Mouse (Mus musculus) heart, adult 2 months (tissue): Measurements from ENCODE around the gene Cysrt1. TPM values are rescaled to one million over a fixed set of nuclear protein-coding genes. Genes with fewer than 3 reads are reported as not detected.

Experiments used
- DNase-seq, 2 experiments: peaks; one replicate each; pipeline ENCODE4 v3.0.0; 2021
- H3K27ac ChIP-seq: fragments of 200-600 bp; 2 replicates; pipeline ENCODE4 v1.8.1; 2022
- H3K27me3 ChIP-seq: fragments of 200-500 bp; 2 replicates; pipeline ENCODE4 v1.6.1; 2012; ENCODE audit warnings: mild to moderate bottlenecking, low read length, inconsistent platforms, mixed read lengths; ENCODE audit not compliant: control insufficient read depth, insufficient read depth
- H3K36me3 ChIP-seq: fragments of 200-500 bp; 2 replicates; pipeline ENCODE4 v1.6.1; 2012; ENCODE audit warnings: low read length, inconsistent platforms; ENCODE audit not compliant: control insufficient read depth, insufficient read depth
- H3K4me1 ChIP-seq: fragments of 200-500 bp; 2 replicates; pipeline ENCODE4 v1.6.1; 2011; ENCODE audit warnings: low read length; ENCODE audit not compliant: control insufficient read depth, insufficient read depth
- H3K4me3 ChIP-seq: fragments of 200-600 bp; 2 replicates; pipeline ENCODE4 v1.8.1; 2022
- H3K79me2 ChIP-seq: fragments of 200-500 bp; replicated peaks from 2 replicates; pipeline ENCODE4 v1.6.1; 2012; ENCODE audit warnings: mild to moderate bottlenecking, inconsistent platforms, low read length, moderate library complexity, mixed read lengths; ENCODE audit not compliant: control insufficient read depth, insufficient read depth
- H3K9ac ChIP-seq: fragments of 200-500 bp; 2 replicates; pipeline ENCODE4 v1.6.1; 2012; ENCODE audit warnings: low read depth, mild to moderate bottlenecking, control low read depth, inconsistent platforms, low read length, mixed read lengths
- CTCF ChIP-seq: fragments of 200-600 bp; IDR thresholded peaks from 2 replicates; pipeline ENCODE4 v1.8.1; 2022; ENCODE audit warnings: antibody characterized with exemption, mild to moderate bottlenecking, moderate library complexity
- EP300 ChIP-seq: fragments of 200-500 bp; IDR thresholded peaks from 2 replicates; pipeline ENCODE4 v1.6.1; 2011; ENCODE audit warnings: low read depth, low read length, control low read depth; ENCODE audit not compliant: insufficient read depth
- POLR2A ChIP-seq: fragments of 200-500 bp; IDR thresholded peaks from 2 replicates; pipeline ENCODE4 v1.6.1; 2011; ENCODE audit warnings: mild to moderate bottlenecking, low read depth, low read length, control low read depth; ENCODE audit not compliant: insufficient read depth
- WGBS: fragments of 180-500 bp; shearing (Covaris S2); methylation state at CpG from one replicate; pipeline ENCODE4 v1.1.7; 2018; 5-methylcytosine and 5-hydroxymethylcytosine counted together
- intact Hi-C: fragments of 180-260 bp; cut with DNase I; formaldehyde crosslinking; loops from one replicate; pipeline ENCODE4 v1.15.1; 2025
- polyA plus RNA-seq: library from polyadenylated mRNA; depleted of rRNA; stranded (reverse); fragments of >200 nt; gene quantifications from 2 replicates; pipeline ENCODE4 v1.2.3, GENCODE M21; 2012
- total RNA-seq, 2 experiments: library from RNA; stranded (reverse); gene quantifications; 2 replicates each; pipeline ENCODE4 v1.2.3; 2021

Cysrt1 gene
- total and polyA plus RNA-seq, 3 experiments: not detected

DNA sequence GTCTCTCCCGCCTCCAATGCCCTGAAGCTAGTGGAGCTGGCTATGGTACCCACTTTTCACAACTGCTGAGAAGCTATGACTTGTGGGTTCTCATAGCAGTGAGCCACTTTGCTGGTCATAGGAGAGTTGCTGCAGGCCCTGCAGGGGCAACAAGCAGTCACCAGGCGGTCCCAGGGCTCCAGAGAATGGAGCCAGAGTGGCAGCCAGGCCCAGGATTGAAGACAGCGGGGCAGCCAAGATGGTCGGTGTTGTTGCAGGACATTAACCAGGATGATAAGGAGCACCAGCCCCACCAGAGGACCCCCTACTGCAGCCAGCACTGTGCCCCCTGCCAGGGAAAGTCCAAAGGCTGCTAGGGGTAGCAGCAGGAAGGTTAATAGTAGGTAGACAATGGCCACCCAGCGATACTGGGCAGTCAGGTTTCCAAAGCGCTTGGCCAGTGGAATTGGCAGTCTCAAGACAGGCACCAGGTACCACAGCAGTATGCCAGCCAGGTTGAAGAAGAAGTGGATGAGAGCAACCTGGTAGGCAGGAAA is 13.2 kb downstream of the Cysrt1 start:
- Histone ChIP-seq H3K36me3 (no peaks in the 10 kb centered on the region; the same call in 1 of the 2 replicates), H3K79me2 (no peaks in the 10 kb centered on the region), H3K27me3 (no peaks in the 10 kb centered on the region), H3K4me3 (no peak overlapping the region), H3K27ac (peak overlapping the region; percentile 85), H3K4me1 (peaks cover 4% of the 10 kb centered on the region), H3K9ac (0 out of 2 replicates have a peak overlapping the region, but pooled peaks have one; percentile 8)
- 71% methylated on average over 6 of the region's 6 CpGs for WGBS
- no peak for TF ChIP-seq POLR2A
- TF ChIP-seq EP300: no peak
- no peak for TF ChIP-seq CTCF
- intact Hi-C loops: loop anchor here (1.0 to 5.0 kb wide), 3 partner anchors 26 to 43 kb away; partner anchors contain the start of genes Anapc2, Ssna1 and Tmem203
- no peak for DNase-seq

DNA sequence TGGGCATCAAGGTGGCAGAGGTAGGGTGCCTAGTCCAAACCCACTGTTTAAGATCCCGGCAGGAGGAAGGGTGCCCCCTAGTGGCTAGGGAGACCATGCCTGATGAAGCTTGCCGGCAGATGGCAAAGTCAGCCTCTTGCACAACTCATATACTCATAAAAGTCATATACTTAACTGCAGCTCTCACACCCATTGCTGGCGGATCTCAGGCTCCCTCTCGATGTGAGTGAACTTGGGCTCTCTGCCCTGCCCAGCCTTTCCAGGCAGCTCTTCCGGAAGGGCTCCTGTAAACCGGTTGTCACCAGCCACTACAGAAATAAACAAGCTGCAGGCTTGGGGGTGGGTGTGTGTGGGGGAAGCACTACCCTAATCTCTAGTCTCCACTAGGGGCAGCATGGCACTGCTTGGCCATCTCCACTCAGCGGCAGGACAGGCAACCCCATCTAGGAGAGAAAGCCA is 13.8 kb downstream of the Cysrt1 start:
- peak; percentile 84 to 90 for DNase-seq
- H3K9ac ChIP-seq: no peak overlapping the region; the same call in 1 of the 2 replicates
- intact Hi-C loops: loop anchor here (1.0 to 5.0 kb wide), 3 partner anchors 26 to 44 kb away; partner anchors contain the start of genes Anapc2, Ssna1 and Tmem203
- H3K4me1 ChIP-seq: peaks cover 4% of the 10 kb centered on the region
- no peaks in the 10 kb centered on the region for H3K27me3 ChIP-seq
- no peaks in the 10 kb centered on the region for H3K79me2 ChIP-seq
- H3K27ac ChIP-seq: peak overlapping the region; percentile 85
- TF ChIP-seq POLR2A (no peak), EP300 (peak; percentile 63; the same call in 1 of the 2 replicates), CTCF (peak; percentile 83)
- no peaks in the 10 kb centered on the region; the same call in 1 of the 2 replicates for H3K36me3 ChIP-seq
- H3K4me3 ChIP-seq: peak overlapping the region; percentile 36; the same call in 1 of the 2 replicates
- WGBS: under 1% methylated on average over 7 of the region's 7 CpGs

DNA sequence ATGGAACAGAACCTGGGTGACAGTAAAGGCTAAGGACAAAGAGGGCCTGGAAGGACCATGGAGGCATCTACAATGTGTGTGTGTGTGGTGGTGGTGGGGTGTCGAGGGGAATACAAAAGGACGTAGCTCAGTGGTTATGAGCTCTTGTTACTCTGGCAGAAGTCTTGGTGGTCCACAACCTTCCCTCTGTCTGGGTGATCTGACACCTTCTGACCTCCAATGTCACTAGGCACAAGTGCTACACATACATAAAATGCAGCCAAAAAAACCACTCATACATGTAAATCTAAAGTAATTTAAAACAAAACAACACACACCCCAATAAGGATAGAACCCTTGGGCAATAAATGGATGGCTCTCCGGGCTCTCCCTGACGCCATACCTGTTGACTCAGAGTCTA is 14.8 kb downstream of the Cysrt1 start:
- no peak overlapping the region for H3K4me3 ChIP-seq
- H3K36me3 ChIP-seq: peaks cover 3% of the 10 kb centered on the region; the same call in 1 of the 2 replicates
- peaks cover 5% of the 10 kb centered on the region for H3K4me1 ChIP-seq
- H3K27me3 ChIP-seq: no peaks in the 10 kb centered on the region
- H3K9ac ChIP-seq: no peak overlapping the region
- DNase-seq: no peak
- intact Hi-C loops: loop anchor here (5.0 kb wide), 1 partner anchor 45 kb away; the partner anchor contains the start of genes Anapc2 and Ssna1
- H3K79me2 ChIP-seq: no peaks in the 10 kb centered on the region
- no peak overlapping the region for H3K27ac ChIP-seq
- TF ChIP-seq EP300: no peak
- no peak for TF ChIP-seq CTCF
- TF ChIP-seq POLR2A: no peak
- WGBS: 95% methylated on average over 4 of the region's 4 CpGs

DNA sequence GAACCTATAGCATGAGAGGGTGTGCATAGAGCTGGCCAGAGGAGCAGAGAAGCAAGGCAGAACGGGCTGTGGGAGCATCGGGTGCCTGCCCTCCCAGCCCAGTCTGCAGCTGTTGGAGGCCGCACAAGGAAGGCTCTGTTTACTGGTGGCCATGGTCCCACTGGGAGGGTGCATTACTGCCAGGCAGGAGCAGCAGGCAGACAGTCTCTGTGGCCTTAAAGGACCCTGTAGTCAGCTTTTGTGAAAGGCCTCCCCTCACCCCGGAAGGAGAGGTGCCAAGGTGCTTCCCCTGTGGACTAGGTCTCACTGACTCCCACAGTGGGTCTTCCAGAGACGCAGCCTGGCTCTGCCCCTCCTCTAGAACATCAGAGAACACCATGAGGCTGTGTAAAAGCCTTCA is 15.4 kb downstream of the Cysrt1 start:
- Histone ChIP-seq H3K27me3 (no peaks in the 10 kb centered on the region), H3K4me1 (peaks cover 5% of the 10 kb centered on the region), H3K9ac (no peak overlapping the region), H3K4me3 (no peak overlapping the region), H3K36me3 (peaks cover 3% of the 10 kb centered on the region; the same call in 1 of the 2 replicates), H3K79me2 (no peaks in the 10 kb centered on the region), H3K27ac (no peak overlapping the region)
- TF ChIP-seq POLR2A: no peak
- TF ChIP-seq EP300: no peak
- TF ChIP-seq CTCF: no peak
- intact Hi-C loops: loop anchor here (5.0 kb wide), 1 partner anchor 45 kb away; the partner anchor contains the start of genes Anapc2 and Ssna1
- WGBS: 77% methylated on average over 5 of the region's 5 CpGs
- DNase-seq: no peak

DNA sequence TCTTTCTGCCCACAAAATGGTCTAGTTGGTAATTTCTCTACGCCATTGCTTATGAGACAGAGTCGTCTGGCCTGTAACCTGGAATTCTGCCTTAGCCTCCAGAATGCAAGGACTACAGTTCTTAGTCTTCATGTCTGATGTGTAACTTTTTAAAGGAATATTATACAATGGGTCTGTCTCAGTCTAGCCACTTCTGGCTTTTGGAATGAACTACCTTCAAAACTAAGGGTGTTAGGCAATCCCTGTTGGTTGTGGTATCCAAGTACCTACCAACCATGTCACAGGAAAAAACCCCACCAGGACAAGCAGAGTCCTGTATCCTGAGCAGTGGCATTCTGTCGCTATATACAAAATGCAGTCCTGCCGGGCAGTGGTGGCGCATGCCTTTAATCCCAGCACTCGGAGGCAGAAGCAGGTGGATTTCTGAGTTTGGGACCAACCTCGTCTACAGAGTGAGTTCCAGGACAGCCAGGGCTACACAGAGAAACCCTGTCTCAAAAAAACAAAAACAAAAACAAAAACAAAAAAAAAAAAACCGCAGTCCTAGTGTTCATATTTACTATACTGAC is 16.4 kb downstream of the Cysrt1 start:
- Histone ChIP-seq H3K9ac (no peak overlapping the region), H3K36me3 (peaks cover 3% of the 10 kb centered on the region; the same call in 1 of the 2 replicates), H3K27ac (peak overlapping the region; percentile 95), H3K4me3 (peak overlapping the region; percentile 58; the same call in 1 of the 2 replicates), H3K4me1 (peaks cover 5% of the 10 kb centered on the region), H3K79me2 (no peaks in the 10 kb centered on the region), H3K27me3 (no peaks in the 10 kb centered on the region)
- 80% methylated on average over 8 of the region's 8 CpGs for WGBS
- intact Hi-C loops: loop anchor here (1.0 to 5.0 kb wide), 2 partner anchors 30 to 46 kb away; partner anchors contain the start of genes Anapc2, Ssna1 and Tor4a
- no peak for DNase-seq
- TF ChIP-seq CTCF (no peak), POLR2A (no peak), EP300 (no peak)
